Mouse (Mus musculus): Measurements from ENCODE around the gene Gpr107.

Gpr107 gene

DNA sequence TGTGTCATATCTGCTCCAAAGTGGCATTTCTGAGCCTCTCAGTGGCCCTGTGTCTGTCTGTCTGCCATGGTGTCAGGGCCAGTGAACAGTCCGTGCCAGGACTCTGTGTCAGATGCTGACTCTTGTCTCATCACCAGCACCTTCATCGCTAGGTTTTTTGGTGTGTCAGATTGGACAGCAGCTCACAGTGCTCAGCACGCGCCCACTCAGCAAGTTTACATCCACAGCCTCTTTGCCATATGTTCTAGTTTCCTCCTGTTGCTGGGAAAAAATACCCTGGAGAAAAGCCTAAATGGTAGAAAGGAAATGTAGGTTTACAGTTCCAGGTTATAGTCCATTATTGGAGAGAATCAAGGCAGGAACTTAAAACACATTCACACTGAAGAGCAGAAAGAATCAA lies 46.5 kb downstream of the Gpr107 start:
- DNase-seq (ENCODE audit: low read depth, low spot score) = no peak

DNA sequence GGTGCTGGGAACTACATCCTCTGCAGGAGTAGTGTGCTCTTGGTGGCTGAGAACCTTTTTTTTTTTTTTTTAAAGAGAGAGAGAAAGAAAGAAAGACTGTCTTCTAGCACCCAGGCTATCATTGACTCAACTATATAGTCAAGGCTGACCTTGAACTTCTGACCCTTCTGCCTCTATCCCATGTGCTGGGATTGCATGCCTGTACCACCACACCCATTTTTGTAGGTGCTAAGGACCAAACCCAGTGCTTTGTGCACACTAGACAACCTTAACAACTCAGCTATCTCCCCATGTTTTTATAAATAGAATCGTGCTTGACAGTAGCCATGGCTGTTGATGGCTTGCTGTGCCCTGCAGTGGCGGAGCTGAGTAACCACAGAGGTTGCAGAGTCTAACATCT lies 47.9 kb downstream of the Gpr107 start:
- no peak for DNase-seq (ENCODE audit: low read depth, low spot score)

DNA sequence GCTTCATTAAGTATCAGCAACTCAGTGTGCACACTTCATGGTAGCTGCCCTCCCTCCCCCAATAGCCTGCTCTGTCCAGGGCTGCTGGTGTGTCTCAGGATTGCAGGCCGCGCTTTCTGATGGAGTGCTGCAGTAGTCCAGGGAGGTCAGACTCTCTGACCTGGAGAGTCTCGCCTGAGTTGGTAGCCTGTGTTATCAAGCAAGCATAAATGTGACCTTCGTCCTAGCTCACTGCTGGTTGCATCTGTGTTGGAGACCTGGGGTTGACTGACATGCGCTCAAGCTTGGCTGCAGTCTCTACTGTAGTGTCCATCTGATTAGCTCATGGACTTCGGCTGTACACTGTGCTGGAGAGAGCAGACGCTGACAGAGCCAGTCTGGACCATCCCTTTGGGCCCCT lies 49.7 kb downstream of the Gpr107 start:
- no peak for DNase-seq (ENCODE audit: low read depth, low spot score)

DNA sequence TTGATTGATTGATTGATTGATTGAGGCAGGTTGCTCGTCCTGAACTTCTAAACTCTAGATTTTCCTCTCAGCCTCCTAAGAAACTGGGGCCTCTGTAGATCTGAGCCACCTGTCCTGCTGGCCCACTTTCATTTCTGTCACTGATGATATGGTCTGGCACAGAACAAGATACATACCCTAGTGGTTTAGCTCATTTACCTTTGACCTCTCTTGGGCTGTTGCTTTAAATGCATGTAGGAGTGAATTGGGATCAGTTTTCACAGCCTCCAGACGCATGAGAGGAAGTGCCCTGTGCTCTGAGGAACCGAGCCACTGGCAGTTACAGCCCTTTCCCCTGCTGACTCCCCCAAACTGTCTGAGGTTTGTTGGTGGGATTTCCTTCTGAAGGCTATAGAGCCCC lies 50.2 kb downstream of the Gpr107 start:
- DNase-seq (ENCODE audit: low read depth, low spot score) = no peak

DNA sequence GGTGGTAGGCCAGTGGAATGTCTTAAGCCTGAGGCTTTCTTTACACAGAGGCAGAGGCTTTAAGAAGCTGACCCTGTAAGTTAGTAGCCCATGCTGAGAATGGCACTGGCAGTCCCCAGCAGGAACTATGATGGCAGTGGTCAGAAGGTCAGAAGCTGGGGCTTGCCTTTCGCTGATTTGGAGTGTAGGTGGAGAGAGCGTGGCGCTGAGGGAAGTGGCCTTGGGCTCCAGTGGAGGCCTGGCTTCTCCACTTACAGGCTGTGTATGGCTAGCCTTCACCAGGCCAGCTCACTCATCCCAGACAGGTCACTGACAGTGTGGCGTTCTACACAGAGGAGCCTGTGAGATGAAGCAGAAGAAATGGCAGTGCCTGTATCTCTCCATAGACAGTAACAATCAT lies 50.8 kb downstream of the Gpr107 start:
- DNase-seq (ENCODE audit: low read depth, low spot score) = no peak

DNA sequence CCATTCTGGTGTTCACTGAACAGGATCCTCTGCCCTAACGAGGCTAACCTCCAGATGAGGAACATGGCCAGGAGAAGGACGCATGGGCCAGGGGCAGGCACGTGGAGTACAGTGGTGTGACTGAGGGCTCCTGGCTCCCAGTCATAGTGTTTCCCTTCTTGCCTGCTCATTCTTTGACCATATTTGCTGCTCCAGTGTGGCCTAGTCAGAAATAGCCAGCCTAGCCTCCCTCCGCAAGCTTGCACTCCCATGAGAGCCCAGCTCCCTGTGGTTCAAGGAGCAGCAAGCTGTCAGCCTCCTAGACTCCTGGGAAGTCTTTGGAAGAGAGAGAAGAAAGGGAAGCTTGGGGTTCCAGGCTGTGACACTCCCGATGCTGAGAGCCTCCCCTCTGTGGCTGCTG lies 52.6 kb downstream of the Gpr107 start:
- DNase-seq (ENCODE audit: low read depth, low spot score) = no peak

DNA sequence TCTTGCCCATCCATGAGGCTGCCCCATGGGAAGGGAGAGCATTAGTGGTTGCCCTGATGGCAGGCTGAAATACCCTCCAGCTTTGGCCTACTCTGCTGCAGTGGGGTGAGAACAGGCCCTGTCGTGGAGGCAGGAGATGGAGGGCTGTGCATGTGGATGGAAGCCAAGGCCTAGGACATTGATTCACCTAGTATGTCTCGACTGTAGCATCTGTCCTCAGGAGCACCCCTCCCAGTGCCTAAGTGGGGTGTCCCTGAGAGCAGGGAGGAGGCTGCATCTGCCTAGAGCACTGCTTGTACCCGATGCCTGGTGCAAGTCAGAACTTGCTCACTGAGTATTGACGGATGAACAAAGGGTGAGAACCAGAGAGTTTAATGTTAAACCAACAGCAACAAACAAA lies 54.1 kb downstream of the Gpr107 start:
- no peak for DNase-seq (ENCODE audit: low read depth, low spot score)

DNA sequence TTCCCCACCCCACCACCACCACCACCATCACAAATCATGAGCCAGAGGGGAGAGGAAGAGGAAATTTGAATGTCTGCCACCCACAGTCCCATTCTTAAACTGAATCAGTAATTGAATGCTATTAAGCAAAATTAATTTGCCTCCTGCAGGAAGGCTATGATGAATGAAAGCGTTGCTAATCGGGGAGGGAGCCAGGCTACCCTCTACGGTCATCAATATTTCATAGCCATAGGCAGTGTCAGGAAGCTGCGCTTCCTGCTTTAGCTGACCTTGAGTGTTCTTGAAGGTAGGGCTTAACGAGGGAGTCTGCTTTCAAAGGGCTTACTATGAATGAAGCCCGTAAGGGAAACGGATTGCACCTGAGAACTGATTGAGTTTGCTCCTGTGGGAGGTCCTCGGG lies 54.8 kb downstream of the Gpr107 start:
- no peak for DNase-seq (ENCODE audit: low read depth, low spot score)

DNA sequence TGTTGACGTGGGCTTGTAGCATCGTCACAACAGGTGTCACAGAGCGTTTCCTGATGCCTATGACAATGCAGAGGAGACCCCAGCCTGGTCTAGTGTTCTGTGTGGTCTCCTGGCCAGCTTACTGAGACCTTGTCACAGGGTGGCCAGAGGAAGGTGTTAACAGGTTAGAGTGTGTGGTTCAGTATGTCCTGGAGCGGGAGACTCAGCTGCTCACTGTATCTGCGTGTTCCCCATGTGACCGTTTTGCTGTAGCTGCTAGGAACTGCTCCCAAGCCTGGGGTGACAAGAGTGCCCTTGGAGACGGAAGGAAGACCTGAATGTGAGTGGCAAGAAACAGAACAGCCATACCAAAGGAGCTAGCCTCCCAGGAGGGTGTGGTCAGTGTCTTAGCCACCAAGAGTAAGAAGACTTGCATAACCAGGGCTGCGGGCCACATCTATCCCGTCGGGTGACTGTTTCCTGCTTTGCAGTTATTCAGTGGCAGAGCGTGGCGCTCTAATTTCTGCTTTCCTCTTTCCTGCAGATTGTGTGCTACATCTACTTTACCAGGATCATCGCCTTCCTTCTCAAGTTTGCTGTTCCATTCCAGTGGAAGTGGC lies 56.5 kb downstream of the Gpr107 start:
- DNase-seq (ENCODE audit: low read depth, low spot score) = no peak

DNA sequence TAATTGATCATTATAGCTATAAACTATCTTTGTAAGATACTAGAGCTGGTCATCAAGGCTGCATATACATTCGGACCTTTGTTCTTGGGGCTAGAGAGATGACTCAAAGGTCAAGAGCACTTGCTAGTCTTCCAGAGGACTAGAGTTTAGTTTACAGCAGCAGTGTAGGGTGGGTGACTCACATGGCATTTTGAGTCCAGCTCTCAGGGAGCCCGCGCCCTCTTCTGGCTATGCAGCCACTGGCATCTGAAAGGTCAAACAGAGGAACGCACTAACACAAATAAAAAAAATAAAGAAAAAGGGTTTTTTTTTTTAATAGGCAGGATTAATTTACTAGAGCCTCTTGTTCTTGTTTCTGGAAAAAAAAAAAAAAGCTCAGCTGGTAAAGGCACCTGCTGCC lies 57.4 kb downstream of the Gpr107 start:
- no peak for DNase-seq (ENCODE audit: low read depth, low spot score)

DNA sequence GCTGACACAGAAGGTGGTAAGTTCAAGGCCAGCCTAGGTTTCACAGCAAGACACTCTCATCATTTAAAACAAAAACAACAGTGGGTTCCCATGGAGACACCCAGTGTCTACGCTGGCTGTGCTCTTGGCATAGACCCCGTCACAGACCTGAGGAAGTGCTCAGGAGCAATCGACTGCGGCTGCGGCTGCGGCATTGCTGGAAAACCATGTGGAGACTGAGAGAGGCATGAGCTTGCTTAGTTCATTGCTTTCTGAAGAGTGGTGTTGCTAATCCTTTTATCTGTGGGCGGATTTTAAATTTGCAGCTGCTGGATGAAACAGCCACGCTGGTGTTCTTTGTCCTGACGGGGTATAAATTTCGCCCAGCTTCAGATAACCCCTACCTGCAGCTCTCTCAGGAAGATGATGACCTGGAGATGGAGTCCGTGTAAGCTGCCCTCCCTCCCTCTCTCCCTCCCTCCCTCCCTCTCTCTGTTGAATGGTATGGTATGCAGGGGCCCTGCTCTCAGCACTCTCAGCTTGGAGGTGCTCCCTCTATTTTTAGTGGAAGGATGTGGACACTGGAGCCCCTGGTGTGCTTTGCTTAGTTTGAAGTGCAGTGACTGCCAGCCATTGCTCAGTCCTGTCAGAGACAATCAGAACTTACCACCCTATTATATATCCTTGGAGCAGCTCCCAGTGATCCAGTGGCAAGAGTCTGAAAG lies 58.2 kb downstream of the Gpr107 start:
- DNase-seq (ENCODE audit: low read depth, low spot score) = no peak

DNA sequence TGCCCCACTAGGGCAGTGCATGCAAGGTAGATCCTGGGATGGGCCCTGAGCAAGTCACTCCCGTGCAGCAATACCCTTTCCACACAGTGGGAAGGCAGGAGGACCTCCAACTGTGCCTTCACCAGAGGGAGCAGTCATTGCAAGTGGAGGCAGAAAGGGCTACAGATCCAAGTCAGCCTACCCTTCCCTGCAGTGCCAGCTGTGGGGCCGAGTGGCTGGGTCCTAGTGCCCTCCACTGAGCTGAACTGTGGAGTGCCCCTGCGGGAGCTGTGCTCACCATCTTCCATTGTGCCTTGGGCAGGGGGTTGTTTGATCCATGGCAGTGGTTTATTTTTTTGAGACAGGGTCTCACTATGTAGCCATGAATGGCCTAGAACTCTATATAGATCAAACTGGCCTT lies 59.1 kb downstream of the Gpr107 start:
- no peak for DNase-seq (ENCODE audit: low read depth, low spot score)

DNA sequence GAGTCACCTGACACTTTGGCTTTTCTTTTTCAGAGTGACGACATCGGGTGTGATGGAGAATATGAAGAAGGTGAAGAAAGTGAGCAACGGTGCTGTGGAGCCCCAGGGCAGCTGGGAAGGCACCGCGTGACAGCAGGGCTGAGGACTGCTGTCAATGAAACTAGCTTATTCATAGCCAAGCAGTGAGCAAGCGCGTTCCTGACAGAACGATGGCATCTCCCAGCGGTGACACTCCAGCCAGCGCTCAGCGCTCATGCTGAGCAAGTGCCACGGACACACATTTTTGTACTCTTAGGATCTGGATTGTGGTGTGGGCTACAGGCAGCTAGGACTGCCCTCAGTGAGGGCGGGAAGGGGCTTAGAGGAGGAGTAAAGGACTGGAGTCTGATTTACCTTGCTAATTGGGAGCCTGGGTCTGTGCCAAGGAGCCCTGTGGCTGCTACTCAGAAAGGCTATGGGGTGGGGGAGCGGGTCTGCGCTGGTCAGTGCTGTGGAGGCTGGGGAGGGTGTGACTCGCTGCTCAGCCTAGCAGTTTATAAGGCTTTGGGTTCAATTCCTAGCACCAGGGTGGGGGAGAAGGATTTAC lies 62.2 kb downstream of the Gpr107 start:
- DNase-seq (ENCODE audit: low read depth, low spot score) = no peak

DNA sequence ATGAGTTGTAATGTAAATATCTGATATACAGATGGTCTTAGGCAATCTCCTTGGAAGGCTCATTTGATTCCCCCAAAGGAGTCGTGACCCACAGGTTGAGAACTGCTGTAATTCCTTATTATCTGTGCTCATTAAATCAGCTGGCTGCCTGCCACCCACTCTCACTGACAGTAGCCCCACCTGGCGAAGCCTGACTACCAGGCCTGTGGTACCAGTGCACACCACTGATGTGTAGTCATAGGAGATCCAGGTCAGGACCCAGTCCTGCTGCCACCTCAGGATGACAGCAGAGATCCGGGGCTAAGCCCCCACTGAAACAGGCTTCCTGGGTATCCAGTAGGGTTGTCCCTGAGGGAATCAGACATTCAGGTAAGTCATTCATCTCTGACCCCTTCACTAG lies 66.5 kb downstream of the Gpr107 start:
- DNase-seq (ENCODE audit: low read depth, low spot score) = no peak

DNA sequence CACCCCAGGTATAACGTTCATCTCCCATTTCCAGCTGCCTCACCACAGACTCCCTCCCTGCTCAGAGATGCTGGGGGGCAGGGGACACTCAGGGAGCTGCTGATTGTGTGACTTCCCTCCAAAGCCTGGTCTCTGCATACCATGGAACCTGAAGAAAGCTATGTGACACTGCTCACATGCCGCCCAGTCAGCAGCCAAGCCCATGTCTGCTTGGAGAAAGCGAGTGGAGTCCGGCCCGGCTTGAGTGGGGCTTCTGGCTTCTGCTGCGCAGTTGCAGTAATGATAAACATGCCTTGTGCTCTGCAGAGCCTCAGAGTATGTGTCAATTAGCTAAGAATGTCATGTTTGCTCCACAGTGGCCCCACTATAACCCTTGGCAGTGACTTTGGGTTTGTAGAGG lies 67.4 kb downstream of the Gpr107 start:
- no peak for DNase-seq (ENCODE audit: low read depth, low spot score)

DNA sequence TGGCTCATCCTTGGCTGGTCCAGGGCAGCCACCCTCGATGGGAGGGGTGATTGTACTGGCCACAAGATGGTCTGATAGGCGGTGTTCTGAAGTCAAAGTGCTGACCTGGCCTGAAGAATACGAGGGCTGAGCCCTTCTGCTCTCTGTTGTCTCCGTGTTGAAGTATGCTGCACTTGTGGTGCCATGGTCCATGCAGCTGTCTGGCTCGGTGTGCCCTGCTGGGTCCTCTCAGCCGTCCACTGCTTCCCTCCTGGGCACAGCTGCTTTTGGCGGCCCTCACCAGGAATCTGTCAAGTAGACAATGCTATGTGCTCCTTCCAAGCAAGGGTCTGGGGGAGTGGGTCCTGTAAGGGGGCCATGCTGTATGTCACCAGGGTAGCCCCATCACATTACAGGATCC lies 68.7 kb downstream of the Gpr107 start:
- no peak for DNase-seq (ENCODE audit: low read depth, low spot score)

DNA sequence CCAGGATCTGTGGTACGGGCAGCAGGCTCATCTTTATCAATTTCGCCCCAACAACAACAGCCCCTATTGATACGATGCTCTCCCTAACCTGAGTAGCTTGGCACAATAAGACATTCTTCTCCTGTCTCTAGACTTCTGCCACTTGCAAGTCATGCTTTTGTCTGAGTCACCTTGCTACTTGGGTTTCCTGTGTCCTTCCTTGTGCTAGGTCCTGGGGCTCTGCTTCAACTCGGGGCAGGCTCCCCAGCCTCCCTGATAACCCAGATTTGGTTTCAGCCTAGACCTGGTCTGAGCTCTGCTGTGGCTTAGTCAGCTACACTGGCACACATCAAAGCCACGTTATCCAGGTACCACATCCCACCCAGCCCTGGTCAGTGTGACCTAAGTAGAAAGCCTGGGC lies 69.5 kb downstream of the Gpr107 start:
- DNase-seq (ENCODE audit: low read depth, low spot score) = no peak

DNA sequence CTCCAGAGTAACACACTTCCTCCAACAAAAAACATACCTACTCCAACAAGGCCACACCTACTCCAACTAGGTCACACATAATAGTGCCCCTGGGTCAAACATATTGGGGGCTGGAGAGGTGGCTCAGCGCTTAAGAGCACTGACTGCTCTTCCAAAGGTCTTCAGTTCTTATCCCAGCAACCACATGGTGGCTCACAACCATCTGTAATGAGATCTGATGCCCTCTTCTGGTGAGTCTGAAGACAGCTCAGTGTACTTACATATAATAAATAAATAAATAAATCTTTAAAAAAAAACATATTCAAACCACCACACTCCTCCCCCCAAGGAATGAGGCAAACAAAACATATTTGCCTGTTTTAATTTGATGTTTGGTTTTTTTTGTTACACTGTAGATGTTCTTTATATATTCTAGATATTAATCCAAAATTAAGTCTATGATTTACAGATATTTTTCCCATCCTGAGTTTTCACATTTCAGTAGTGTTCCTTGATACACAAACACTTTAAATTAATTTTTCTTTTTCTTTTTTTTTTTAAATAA lies 76.7 kb downstream of the Gpr107 start:
- DNase-seq (ENCODE audit: low read depth, low spot score) = no peak

DNA sequence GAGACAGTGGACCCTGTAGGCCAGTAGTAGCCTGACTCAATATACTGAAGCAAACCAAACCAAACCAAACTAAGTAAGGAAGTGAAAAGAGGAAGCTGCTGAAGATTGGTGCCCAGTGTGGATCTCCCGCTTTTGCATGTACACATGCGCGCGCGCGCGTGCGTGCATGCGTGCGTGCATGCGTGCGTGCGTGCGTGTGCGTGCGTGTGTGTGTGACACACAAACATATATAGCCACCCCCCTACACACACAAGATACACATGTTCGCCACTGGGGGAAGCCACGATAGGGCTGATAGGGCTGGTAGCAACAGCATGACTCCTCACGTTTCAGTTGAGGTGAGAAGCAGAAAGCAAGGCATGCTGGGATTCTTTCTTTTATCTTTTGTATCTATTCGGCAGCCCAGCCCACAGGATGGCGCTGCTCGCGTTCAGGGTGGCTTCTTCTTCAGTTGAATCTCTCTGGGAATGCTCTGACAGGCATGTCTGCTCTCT lies 87.1 kb downstream of the Gpr107 start:
- DNase-seq (ENCODE audit: low read depth, low spot score) = no peak

DNA sequence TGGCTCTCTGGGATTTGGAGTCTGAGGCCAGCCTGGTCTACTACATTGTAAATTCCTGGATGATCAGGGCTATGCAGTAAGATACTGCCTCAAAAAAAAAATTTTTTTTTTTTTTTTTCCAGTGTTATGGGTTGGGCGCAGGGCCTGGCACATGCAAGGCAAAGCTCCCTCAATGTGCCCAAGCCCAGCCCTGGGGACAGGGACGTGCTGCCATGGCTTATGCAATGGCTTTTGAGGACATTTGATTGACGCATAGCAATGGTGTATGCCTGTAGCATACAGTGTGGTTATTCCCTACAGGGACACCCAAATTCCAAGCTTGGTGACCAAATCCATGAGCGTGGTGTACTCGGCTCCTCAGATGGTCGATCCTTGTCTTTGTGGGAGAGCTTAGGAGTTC lies 87.7 kb downstream of the Gpr107 start:
- no peak for DNase-seq (ENCODE audit: low read depth, low spot score)

DNA sequence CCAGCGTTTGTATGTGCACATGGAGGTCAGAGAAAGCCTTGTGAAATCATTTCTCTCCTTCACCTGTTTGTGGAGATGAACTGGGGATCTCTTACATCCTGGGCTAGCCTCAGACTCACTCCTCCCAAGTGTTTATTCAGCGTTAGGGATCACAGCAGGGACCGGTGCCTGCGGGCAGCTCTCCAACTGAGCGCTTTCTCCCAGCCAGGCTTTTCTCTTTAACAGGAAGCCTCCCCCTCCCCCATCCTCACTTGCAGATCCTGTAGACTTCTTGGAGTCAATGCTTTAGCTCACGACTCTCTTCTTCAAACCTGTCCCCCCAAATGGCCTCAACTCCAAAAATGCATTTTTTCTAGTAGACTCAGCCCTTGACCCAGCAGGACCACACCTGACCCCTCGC lies 89.5 kb downstream of the Gpr107 start:
- DNase-seq (ENCODE audit: low read depth, low spot score) = no peak

DNA sequence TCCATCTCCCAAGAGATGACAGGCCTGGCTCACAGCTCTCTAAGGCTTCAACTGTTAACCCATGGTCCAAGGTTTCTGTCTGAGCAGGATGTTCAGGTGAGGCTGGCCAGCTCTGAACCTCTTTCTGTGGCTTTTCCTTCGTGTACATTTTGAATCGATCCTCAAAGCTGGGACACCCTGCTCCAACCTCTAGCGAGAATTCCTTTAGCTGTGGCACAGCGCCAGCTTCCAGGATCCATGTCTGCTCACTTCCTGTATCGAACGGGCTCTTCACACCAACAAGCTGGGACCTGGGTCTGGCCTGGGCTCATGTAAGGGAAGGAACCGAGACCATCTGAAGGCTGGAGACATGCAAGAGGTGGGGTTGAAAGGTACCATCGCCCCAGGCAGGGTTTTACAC lies 92.1 kb downstream of the Gpr107 start:
- DNase-seq (ENCODE audit: low read depth, low spot score) = no peak

DNA sequence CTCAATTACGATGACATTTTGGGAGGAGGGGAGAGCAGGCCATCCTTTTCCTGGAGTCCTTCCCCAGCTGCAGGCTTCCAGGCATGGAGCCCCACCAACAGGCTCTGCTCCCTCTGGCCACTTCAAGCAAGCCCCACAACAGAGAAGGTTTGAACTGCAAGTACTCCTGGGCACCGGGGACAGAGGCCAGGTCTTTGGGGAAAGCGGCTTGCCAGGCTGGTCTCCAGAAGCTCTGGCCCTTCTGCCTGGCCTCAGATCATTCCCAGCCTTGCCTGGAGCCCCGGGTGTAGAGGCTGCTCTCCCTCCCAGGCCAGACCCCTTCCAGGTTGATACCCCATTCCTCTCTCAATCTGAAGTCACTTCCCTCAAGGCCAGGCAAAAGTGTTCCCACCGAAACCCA lies 92.9 kb downstream of the Gpr107 start:
- no peak for DNase-seq (ENCODE audit: low read depth, low spot score)
